Mouse (Mus musculus): ENCODE measurements around the gene Glce. TPM values are rescaled to one million over a fixed set of nuclear protein-coding genes. Genes with fewer than 3 reads are reported as not detected.

The Glce gene
- polyA plus RNA-seq, 1 experiment from 2014 or later, result 19.5 TPM

GRCm38 (mm10) chr9:62018229-62019093 is 104.0 kb downstream of the Glce start:
- no peak overlapping the region for H3K4me2 ChIP-seq (ENCODE audit: low read depth, low read length, severe bottlenecking)
- no peak overlapping the region for H3K27ac ChIP-seq (ENCODE audit: low read depth, low read length)
- 85% methylated on average over 14 of the region's 14 CpGs for WGBS
- H3K9ac ChIP-seq (ENCODE audit: low read length), result no peak overlapping the region
- H3K4me1 ChIP-seq (replicated peaks; ENCODE audit: control insufficient read depth, insufficient read depth, low read length), result no peaks in the 10 kb centered on the region
- no peak for ATAC-seq (replicated peaks; ENCODE audit: low FRiP score)
- H3K9me3 ChIP-seq (ENCODE audit: control insufficient read depth, low read length), result no peaks in the 10 kb centered on the region
- H3K4me3 ChIP-seq (ENCODE audit: low read depth, low read length), result no peak overlapping the region
- DNase-seq (ENCODE audit: low spot score), result no peak
- H3K36me3 ChIP-seq (ENCODE audit: control insufficient read depth, insufficient read depth, low read length), result no peaks in the 10 kb centered on the region
- H3K27me3 ChIP-seq (ENCODE audit: control insufficient read depth, insufficient read depth, low read length), result no peaks in the 10 kb centered on the region

DNA sequence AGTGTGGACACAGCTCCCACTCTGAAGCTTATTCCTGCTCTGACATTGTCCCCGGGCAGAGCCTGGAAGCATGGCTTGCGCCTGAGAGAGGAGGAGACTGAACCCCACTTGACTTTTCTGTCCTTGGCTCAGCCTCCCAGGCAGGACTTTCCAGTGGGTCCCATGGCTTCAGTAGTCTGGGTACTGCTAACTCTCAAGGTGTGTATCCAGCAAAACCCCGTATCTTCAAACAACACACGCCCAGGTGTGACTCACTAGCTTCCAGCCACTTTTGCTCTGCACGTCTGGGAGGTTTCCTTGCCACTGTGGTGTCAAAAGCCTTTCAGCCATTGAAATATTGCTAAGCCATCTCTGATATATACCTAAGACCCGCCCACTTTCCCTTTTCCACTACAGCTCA is 105.1 kb downstream of the Glce start:
- WGBS, result 86% methylated on average over 6 of the region's 6 CpGs
- Histone ChIP-seq H3K4me3 (ENCODE audit: low read depth, low read length) (no peak overlapping the region), H3K4me2 (ENCODE audit: low read depth, low read length, severe bottlenecking) (no peak overlapping the region), H3K27ac (ENCODE audit: low read depth, low read length) (no peak overlapping the region), H3K27me3 (ENCODE audit: control insufficient read depth, insufficient read depth, low read length) (no peaks in the 10 kb centered on the region), H3K36me3 (ENCODE audit: control insufficient read depth, insufficient read depth, low read length) (no peaks in the 10 kb centered on the region), H3K9ac (ENCODE audit: low read length) (no peak overlapping the region), H3K4me1 (replicated peaks; ENCODE audit: control insufficient read depth, insufficient read depth, low read length) (no peaks in the 10 kb centered on the region), H3K9me3 (ENCODE audit: control insufficient read depth, low read length) (no peaks in the 10 kb centered on the region)
- ATAC-seq (replicated peaks; ENCODE audit: low FRiP score) (no peak), DNase-seq (ENCODE audit: low spot score) (no peak)

DNA sequence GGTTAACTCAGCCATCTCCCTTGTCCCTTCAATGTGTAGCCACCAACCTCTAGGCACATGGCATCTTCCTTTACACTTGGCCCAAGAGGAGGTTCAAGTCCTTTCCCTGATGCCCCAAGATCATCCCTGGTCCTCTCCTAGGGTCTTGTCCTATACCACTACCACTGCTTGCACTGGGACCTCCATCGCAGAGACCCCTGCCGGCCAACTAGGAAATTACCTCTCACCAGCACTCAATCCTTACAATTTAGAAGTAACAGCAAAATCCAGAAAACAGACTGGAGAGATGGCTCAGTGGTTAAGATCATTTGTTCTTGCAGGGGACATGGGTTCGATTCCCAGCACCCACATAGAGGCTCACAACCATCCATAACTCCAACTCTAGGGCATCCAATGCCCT is 107.0 kb downstream of the Glce start:
- H3K9me3 ChIP-seq (ENCODE audit: control insufficient read depth, low read length), result no peaks in the 10 kb centered on the region
- no peaks in the 10 kb centered on the region for H3K27me3 ChIP-seq (ENCODE audit: control insufficient read depth, insufficient read depth, low read length)
- 60% methylated on average over 3 of the region's 3 CpGs for WGBS

DNA sequence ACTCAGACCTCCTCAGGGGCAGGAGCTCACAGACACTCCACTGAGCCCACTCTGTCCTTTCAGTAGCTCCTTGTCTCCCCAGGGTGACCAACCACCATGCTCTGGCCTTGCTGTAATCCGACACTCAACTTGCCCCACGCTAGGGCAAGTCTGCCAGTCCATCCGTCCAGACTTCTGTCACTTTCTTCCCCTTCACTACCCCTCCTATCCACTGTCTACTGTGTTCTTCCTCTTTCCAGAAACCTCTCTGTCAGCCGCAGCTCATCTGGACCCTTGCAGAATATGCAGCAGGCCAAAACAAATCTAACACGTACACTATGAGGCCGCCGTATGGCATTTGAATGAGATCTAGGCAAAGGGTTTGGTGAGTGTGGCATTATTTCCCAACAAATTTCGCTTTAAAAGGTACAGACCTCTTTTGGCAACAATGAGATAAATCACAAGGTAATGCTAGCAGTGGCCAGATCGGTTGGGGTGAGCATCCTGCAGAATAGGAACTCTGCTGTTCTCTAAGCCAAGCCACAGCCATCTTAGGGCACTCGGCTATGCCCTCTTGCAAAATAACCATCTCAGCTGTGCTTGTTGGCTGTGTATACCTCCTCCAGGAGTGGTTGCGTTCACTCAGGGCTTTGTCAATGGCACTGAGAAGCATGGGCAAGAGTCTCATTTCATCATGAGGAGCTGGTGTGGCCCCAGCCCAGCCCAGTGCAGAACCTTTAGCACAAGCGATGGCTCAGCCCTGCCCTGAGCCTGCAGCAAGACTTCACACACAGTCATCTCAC is 108.9 kb downstream of the Glce start:
- Histone ChIP-seq H3K4me1 (replicated peaks; ENCODE audit: control insufficient read depth, insufficient read depth, low read length) (no peaks in the 10 kb centered on the region), H3K4me3 (ENCODE audit: low read depth, low read length) (no peak overlapping the region), H3K27me3 (ENCODE audit: control insufficient read depth, insufficient read depth, low read length) (no peaks in the 10 kb centered on the region), H3K36me3 (ENCODE audit: control insufficient read depth, insufficient read depth, low read length) (no peaks in the 10 kb centered on the region), H3K9me3 (ENCODE audit: control insufficient read depth, low read length) (no peaks in the 10 kb centered on the region), H3K4me2 (ENCODE audit: low read depth, low read length, severe bottlenecking) (no peak overlapping the region), H3K27ac (ENCODE audit: low read depth, low read length) (no peak overlapping the region), H3K9ac (ENCODE audit: low read length) (no peak overlapping the region)
- DNase-seq (ENCODE audit: low spot score), result no peak
- no peak for ATAC-seq (replicated peaks; ENCODE audit: low FRiP score)
- 76% methylated on average over 12 of the region's 12 CpGs for WGBS

More for the DNA sequence above, 107.0 kb downstream of the Glce start:
- no peaks in the 10 kb centered on the region for H3K4me1 ChIP-seq (replicated peaks; ENCODE audit: control insufficient read depth, insufficient read depth, low read length)
- H3K4me2 ChIP-seq (ENCODE audit: low read depth, low read length, severe bottlenecking), result no peak overlapping the region
- no peak overlapping the region for H3K27ac ChIP-seq (ENCODE audit: low read depth, low read length)
- ATAC-seq (replicated peaks; ENCODE audit: low FRiP score) (no peak), DNase-seq (ENCODE audit: low spot score) (no peak)
- no peak overlapping the region for H3K4me3 ChIP-seq (ENCODE audit: low read depth, low read length)
- no peaks in the 10 kb centered on the region for H3K36me3 ChIP-seq (ENCODE audit: control insufficient read depth, insufficient read depth, low read length)
- no peak overlapping the region for H3K9ac ChIP-seq (ENCODE audit: low read length)

- H3K9ac ChIP-seq (ENCODE audit: low read length), result no peak overlapping the region
- peaks cover 3% of the 10 kb centered on the region; the same call in 1 of the 2 replicates for H3K4me1 ChIP-seq (replicated peaks; ENCODE audit: control insufficient read depth, insufficient read depth, low read length)
- no peaks in the 10 kb centered on the region for H3K36me3 ChIP-seq (ENCODE audit: control insufficient read depth, insufficient read depth, low read length)
- H3K9me3 ChIP-seq (ENCODE audit: control insufficient read depth, low read length), result no peaks in the 10 kb centered on the region
- no peak overlapping the region for H3K4me2 ChIP-seq (ENCODE audit: low read depth, low read length, severe bottlenecking)
- no peaks in the 10 kb centered on the region for H3K27me3 ChIP-seq (ENCODE audit: control insufficient read depth, insufficient read depth, low read length)
- DNase-seq (ENCODE audit: low spot score) (no peak), ATAC-seq (replicated peaks; ENCODE audit: low FRiP score) (no peak)
- H3K27ac ChIP-seq (ENCODE audit: low read depth, low read length), result no peak overlapping the region
- 85% methylated on average over 5 of the region's 5 CpGs for WGBS
- H3K4me3 ChIP-seq (ENCODE audit: low read depth, low read length), result no peak overlapping the region
These were observed 114.1 kb downstream of the Glce start for GRCm38 (mm10) chr9:62008360-62008759.

Small RNA genes lying within 50 kb of the gene (microRNA-seq; reads per million reads assigned to microRNA genes)
- gene Mir5133 (ENCODE audit: insufficient number of aligned reads), result 2.5 reads per million

Other genes with a start within 250 kb of the Glce start
- 1,000 and 1,067 TPM in 2 replicates for gene Rplp1, start 208.1 kb downstream of the Glce start, polyA plus RNA-seq (2014; fragmentation: Nextera tagmentation; extraction: Ambion mirVana)
- 124 and 132 TPM in 2 replicates for gene Kif23, start 175.9 kb downstream of the Glce start, polyA plus RNA-seq (2014; fragmentation: Nextera tagmentation; extraction: Ambion mirVana)
- gene Paqr5, start 95.8 kb downstream of the Glce start, polyA plus RNA-seq (2014; fragmentation: Nextera tagmentation; extraction: Ambion mirVana), result 0.49 and 0.60 TPM in 2 replicates
- gene Spesp1, start 159.6 kb upstream of the Glce start, polyA plus RNA-seq (2014; fragmentation: Nextera tagmentation; extraction: Ambion mirVana), result not detected in 2 replicates
- gene Anp32a, start 218.6 kb upstream of the Glce start, polyA plus RNA-seq (2014; fragmentation: Nextera tagmentation; extraction: Ambion mirVana), result 145 and 184 TPM in 2 replicates